Mouse (Mus musculus): ENCODE measurements around the gene Zfp354a. TPM values are rescaled to one million over a fixed set of nuclear protein-coding genes. Genes with fewer than 3 reads are reported as not detected.
"Not testable (repeated sequence)": the region's sequence is repeated elsewhere in the genome, so short reads cannot be mapped to it uniquely, and the experiment has no call there.

Zfp354a gene
- total RNA-seq (2021), result 1 to 10 TPM; 1.7 to 1.9 TPM
- long read RNA-seq, experiment 1, partial matches to known transcripts, result 1 of 3 reads
- long read RNA-seq, experiment 1, other reads (novel, unspliced or antisense), result 1 of 3 reads
- long read RNA-seq, experiment 2, partial matches to known transcripts, result 0 of 4 reads
- long read RNA-seq, experiment 2, other reads (novel, unspliced or antisense), result 3 of 4 reads

- intact Hi-C loops (cut with DNase I; ENCODE audit: low total_unique reads), result no loop called here
- peak; percentile 69 for DNase-seq
Measured at GRCm38 (mm10) chr11:51059151-51059571, at the start of gene Zfp354a. TSS of gene Zfp354a (plus strand) at chr11:51059257.

- no peak for DNase-seq
- intact Hi-C loops (cut with DNase I; ENCODE audit: low total_unique reads), result no loop called here
Measured at GRCm38 (mm10) chr11:51011821-51012220, 47.2 kb upstream of the Zfp354a start.

DNA sequence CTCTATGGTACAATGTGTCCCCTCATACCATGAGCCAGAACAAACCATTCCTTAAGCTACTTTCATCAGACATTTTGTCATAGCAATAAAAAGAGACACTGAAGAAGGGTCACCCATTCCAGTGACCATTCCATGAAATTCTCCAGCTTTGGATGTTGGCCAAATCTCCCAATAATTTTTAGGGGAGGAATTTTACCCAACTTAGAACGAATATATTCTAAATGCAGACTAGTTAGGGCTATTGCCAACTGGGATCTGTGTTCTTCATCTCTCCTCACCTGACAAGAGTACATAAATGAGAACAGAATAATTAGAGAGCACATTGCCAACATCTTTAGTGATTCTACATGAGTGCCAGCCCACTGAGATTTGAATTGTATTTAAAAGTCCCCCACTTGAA is 45.1 kb upstream of the Zfp354a start, which contains the start of gene Olfr54:
Gene Olfr54, plus strand, starts transcription at position 301 of the 400 bp plus-strand sequence.
- intact Hi-C loops (cut with DNase I; ENCODE audit: low total_unique reads), result no loop called here
- no peak for DNase-seq

DNA sequence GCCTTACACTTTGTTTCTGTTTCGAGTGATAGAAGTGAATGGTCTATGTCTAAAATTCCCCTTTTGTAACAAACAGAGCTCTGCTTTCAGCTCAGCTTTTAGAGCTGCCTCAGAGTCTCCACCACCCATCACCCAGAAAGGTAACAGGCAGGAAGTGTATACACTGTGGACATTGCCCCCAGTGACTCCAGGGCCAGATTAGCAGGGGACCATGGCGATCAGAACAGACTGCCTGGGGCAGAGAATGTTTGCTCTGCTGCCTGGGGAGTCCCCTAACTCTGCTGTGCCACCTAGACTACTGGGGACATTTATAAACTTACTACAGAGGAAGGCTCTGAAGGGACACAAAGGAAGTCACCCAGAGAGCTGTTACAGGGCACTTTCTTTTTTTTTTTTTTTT is 42.7 kb upstream of the Zfp354a start:
- intact Hi-C loops (cut with DNase I; ENCODE audit: low total_unique reads), result no loop called here
- no peak for DNase-seq

GRCm38 (mm10) chr11:51026811-51027210 is 32.2 kb upstream of the Zfp354a start:
- DNase-seq; intact Hi-C loops (cut with DNase I; ENCODE audit: low total_unique reads): not testable (repeated sequence)

- DNase-seq; intact Hi-C loops (cut with DNase I; ENCODE audit: low total_unique reads): not testable (repeated sequence)
Measured at GRCm38 (mm10) chr11:51029381-51029780, 29.7 kb upstream of the Zfp354a start.

DNA sequence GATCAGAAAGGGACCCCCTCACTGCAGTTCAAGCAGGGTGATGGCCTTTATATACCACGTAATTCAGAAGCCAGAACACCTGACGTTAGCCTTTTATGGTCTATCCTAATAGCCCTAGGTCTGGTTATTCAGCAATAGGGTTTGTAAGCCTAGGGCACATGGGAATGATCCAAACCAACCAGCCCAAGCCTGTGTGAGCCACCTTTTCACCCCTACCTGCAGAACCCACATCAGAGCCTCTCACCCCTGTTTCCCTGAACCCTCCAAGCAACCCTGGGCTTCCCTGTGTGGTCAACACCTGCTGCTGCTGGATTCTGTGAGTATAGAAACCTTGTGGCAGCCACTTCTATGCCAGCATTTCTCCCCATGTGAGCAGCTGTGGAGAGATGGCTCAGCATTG is 28.8 kb upstream of the Zfp354a start:
- intact Hi-C loops (cut with DNase I; ENCODE audit: low total_unique reads), result loop anchor here (5.0 kb wide), 1 partner anchor 88 kb away; the partner anchor contains the start of gene 4933414I15Rik
- no peak for DNase-seq

DNA sequence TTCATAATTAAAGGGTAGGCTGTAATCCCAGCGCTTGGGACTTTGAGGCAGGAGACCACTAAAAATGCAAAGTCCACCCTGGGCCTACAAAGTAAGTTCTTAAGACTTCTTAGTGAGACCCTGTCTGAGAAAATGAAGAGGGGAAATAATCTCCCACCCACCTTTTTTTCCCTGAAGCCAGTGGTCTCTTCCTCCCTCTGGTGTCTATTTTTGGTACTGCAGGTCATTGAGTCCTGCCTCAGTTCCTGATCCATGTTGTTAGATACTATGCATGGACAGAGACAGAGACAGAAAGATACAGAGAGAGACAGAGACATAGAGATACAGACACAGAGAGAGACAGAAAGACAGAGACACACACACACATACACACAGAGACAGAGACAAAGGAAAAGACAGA is 26.2 kb upstream of the Zfp354a start:
- intact Hi-C loops (cut with DNase I; ENCODE audit: low total_unique reads), result loop anchor here (5.0 kb wide), 1 partner anchor 91 kb away; the partner anchor contains the start of gene 4933414I15Rik
- no peak for DNase-seq

DNA sequence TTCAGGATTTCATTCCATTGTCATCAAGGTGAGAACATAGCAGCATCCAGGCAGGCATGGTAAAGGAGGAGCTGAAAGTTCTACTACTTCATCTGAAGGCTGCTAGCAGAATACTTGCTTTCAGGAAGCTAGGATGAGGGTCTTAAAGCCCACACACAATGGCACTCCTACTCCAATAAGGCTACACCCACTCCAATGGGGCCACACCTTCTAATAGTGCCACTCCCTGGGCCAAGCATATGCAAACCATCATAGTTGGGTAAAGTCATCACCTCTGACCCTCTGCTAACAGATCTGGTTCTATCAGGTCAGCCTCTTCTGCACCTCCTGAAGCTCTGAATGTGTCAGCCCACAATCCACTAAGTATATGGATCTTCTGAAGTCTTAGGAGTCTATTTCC is 24.9 kb upstream of the Zfp354a start:
- intact Hi-C loops (cut with DNase I; ENCODE audit: low total_unique reads), result loop anchor here (5.0 kb wide), 1 partner anchor 92 kb away; the partner anchor contains the start of gene 4933414I15Rik
- not testable (repeated sequence) for DNase-seq

- intact Hi-C loops (cut with DNase I; ENCODE audit: low total_unique reads), result no loop called here
- no peak for DNase-seq
Measured at GRCm38 (mm10) chr11:51035951-51036350, 23.1 kb upstream of the Zfp354a start.

DNA sequence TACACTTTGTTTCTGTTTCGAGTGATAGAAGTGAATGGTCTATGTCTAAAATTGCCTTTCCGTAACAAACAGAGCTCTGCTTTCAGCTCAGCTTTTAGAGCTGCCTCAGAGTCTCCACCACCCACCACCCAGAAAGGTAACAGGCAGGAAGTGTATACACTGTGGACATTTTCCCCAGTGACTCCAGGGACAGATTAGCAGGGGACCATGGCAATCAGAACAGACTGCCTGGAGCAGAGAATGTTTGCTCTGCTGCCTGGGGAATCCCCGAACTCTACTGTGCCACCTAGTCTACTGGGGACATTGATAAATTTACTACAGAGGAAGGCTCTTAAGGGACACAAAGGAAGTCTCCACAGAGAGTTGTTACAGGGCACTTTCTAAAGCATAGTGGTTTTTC is 14.3 kb upstream of the Zfp354a start:
- DNase-seq; intact Hi-C loops (cut with DNase I; ENCODE audit: low total_unique reads): not testable (repeated sequence)

DNA sequence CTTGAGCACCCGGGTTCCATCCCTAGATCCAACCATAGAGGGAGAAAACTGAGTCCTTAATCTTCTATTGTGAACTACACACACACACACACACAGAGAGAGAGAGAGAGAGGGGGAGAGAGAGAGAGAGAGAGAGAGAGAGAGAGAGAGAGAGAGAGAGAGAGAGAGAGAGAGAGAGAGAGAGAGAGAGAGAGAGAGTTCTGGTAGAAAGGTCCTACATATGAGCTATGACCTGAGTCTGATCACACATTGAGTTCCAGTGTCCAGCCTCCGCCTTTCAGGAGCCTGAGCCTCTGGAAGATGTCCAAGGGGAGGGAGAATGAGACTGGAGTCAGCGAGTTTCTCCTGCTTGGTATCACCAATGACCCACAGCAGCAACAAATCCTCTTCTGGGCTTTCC is 11.2 kb upstream of the Zfp354a start, which contains the start of gene Olfr1375:
Gene Olfr1375, plus strand, starts transcription at position 301 of the 400 bp plus-strand sequence.
- intact Hi-C loops (cut with DNase I; ENCODE audit: low total_unique reads); DNase-seq: not testable (repeated sequence)

DNA sequence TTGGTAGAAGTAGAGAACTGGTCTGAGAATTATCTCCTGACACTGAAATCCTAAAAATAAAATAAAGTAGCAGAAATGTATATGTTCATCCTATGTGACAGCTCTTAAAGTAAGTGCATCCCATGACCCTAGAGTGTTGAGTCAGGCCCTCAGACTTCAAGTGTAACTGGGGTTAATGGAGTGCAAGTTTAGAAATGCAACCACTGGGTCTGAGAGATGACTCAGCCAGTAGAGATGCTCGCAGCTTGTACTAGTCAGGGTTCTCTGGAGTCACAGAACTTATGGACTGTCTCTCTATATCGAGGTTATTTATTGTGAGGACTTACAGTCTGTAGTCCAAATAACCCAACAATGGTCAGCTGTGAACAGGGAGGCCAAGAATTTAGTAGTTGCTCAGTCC is 7.4 kb upstream of the Zfp354a start:
- intact Hi-C loops (cut with DNase I; ENCODE audit: low total_unique reads), result no loop called here
- no peak for DNase-seq

DNA sequence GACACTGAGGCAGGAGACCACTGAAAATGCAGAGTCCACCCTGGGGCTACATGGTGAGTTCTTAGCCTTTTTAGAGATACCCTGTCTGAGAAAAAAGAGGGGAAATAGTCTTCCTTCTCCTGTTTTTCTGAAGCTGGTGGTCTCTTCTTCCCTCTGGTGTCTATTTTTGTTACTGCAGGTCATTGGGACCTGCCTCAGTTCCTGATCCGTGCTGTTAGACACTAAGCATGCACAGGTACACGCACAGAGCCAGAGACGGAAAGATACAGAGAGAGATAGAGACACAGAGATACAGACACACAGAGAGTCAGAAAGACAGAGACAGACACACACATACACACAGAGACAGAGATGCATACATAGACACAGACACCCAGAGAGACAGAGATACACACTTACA is 5.8 kb upstream of the Zfp354a start:
- intact Hi-C loops (cut with DNase I; ENCODE audit: low total_unique reads), result no loop called here
- no peak for DNase-seq

DNA sequence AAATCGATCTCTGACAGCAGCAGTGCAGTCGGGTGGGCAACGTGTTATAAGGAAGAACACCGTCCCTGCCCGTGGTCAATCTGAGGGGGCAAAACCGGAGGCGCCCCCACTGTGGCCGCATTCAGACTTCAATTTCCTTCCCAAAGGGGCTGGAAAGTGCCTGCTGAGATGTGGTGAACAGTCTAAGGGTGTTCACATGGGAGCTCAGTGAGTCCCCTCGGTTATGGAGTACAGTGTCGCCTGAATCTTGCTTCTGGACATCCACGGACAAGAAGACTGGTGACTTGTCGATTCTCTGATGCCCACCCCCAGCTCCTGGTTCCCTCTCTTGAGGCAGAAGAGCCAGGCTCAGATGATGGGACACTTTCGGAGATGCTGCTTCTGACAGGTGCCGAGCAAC is 583 bp downstream of the Zfp354a start:
- intact Hi-C loops (cut with DNase I; ENCODE audit: low total_unique reads), result loop anchor here (10.0 kb wide), 1 partner anchor 225 kb away; no protein-coding TSS in a partner anchor
- DNase-seq, result no peak

- intact Hi-C loops (cut with DNase I; ENCODE audit: low total_unique reads), result loop anchor here (10.0 kb wide), 1 partner anchor 226 kb away; no protein-coding TSS in a partner anchor
Measured at GRCm38 (mm10) chr11:51060981-51061380, 1.9 kb downstream of the Zfp354a start.

DNA sequence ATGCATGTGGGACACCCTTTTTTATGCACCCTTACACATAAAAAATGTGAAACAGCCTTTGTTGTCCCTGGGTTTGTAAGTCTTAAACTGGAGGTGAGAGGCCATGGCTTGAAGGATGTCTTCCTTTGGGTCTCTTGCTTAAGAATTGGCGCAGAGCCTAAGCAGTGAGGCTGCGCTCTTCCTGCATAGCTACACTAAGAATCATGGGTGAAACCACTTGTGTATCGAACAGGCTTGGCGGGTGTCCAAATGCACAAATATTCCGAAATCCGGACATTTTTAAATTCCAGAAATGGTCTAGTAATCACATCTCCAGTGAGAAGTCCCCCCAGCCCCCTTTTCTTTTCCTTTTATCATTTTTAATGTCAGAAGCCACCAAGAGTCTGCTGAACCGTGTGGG is 4.2 kb downstream of the Zfp354a start:
- no peak for DNase-seq
- intact Hi-C loops (cut with DNase I; ENCODE audit: low total_unique reads), result loop anchor here (10.0 kb wide), 1 partner anchor 228 kb away; no protein-coding TSS in a partner anchor

More at GRCm38 (mm10) chr11:51060981-51061380, 1.9 kb downstream of the Zfp354a start:
- no peak for DNase-seq

DNA sequence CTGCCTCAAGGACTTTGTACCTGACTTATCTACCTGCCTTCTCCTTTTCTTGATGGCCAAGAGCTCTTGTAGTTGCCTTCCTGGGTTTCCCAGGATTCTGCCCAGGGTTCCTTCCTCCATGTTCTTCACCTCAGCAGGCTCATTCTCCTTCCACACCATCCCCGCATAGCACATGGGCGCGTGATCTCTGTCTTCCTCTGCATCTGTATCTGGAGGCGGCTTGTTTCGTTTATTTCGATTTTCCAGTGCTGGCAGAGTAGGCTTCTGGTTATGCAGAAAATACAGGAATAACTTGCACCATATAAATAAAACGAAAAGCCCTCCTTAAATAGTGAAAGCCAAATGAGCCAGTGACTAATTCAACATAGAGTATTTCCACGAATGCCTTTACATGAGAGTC is 4.8 kb downstream of the Zfp354a start:
- DNase-seq, result no peak
- intact Hi-C loops (cut with DNase I; ENCODE audit: low total_unique reads), result loop anchor here (10.0 kb wide), 1 partner anchor 229 kb away; no protein-coding TSS in a partner anchor

DNA sequence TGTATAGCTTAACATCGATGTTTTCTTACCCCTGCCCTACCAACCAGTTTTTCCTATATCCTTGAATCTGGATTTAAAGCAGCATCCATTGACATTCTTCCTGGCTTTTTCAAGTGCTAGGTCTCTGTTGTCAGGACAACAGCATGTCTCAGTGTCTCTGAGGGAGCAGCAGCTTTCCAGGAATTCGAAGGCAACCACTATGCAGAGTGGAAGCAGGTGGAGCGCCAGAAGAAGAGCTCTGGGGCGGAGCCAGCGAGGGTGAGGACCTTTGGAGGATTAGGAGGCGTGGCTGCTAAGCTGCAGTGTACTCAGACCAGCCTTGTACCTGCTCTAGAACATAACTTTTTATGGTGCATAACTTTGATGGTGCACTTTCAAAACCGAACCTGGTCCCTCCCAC is 25.5 kb downstream of the Zfp354a start:
- intact Hi-C loops (cut with DNase I; ENCODE audit: low total_unique reads), result no loop called here

DNA sequence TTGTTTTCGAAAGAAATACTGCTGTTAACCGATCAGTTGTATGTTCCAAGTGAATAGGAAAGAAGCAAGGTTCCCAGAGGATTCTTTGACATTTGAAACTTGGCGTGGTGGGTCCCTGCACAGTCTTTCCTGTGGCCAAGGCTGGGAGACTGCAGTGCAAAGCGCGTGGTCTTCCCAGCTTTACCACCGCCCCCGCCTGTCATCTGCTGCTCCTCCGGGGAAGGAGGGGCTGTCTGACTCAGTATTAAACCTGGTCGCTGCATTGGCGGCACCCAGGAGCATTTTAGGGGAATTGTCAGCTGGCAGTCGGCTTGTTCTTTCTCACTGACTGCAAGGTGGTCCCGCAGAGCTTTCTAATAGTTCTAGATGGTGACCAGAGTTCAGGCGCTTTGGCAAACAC is 26.2 kb downstream of the Zfp354a start:
- intact Hi-C loops (cut with DNase I; ENCODE audit: low total_unique reads), result no loop called here
- no peak for DNase-seq

More for the DNA sequence above, 25.5 kb downstream of the Zfp354a start:
- DNase-seq, result no peak

GRCm38 (mm10) chr11:51107261-51107660 is 48.2 kb downstream of the Zfp354a start:
- no peak for DNase-seq
- intact Hi-C loops (cut with DNase I; ENCODE audit: low total_unique reads), result no loop called here

Measured in gastrocnemius, postnatal 14 days (tissue).